Mouse (Mus musculus) liver, postnatal 0 days (tissue): ENCODE measurements around the gene Cmtm4. TPM values are rescaled to one million over a fixed set of nuclear protein-coding genes. Genes with fewer than 3 reads are reported as not detected.

Source experiments
- ATAC-seq: fragments of 200-750 bp; cut with Nextera tagmentation; 2 replicates; pipeline ENCODE4 v1.8.0; 2017; ENCODE audit warnings: mild to moderate bottlenecking, moderate library complexity
- DNase-seq: peaks from one replicate; pipeline ENCODE4 v3.0.0-alpha.2; 2016
- H3K27ac ChIP-seq: fragments of 300-500 bp; sonication (generic); 2 replicates; pipeline ENCODE4 v1.5.1; 2014; ENCODE audit warnings: antibody characterized with exemption, moderate library complexity, mild to moderate bottlenecking, low read depth
- H3K27me3 ChIP-seq: fragments of 300-500 bp; sonication (generic); 2 replicates; pipeline ENCODE4 v1.6.1; 2014; ENCODE audit warnings: low read length, control low read depth, mixed read lengths; ENCODE audit not compliant: insufficient read depth
- H3K36me3 ChIP-seq: fragments of 300-500 bp; sonication (generic); replicated peaks from 2 replicates; pipeline ENCODE4 v1.6.1; 2014; ENCODE audit warnings: mild to moderate bottlenecking, control low read depth, low read length, moderate library complexity, mixed read lengths; ENCODE audit not compliant: insufficient read depth
- H3K4me1 ChIP-seq: fragments of 300-500 bp; sonication (generic); 2 replicates; pipeline ENCODE4 v1.6.1; 2014; ENCODE audit warnings: antibody characterized with exemption, mild to moderate bottlenecking, control low read depth; ENCODE audit not compliant: insufficient read depth
- H3K4me2 ChIP-seq: fragments of 300-500 bp; sonication (generic); 2 replicates; pipeline ENCODE4 v1.6.1; 2014; ENCODE audit warnings: low read depth, mild to moderate bottlenecking, low read length, moderate library complexity, mixed read lengths
- H3K4me3 ChIP-seq: fragments of 300-500 bp; sonication (generic); 2 replicates; pipeline ENCODE4 v1.5.1; 2014; ENCODE audit warnings: low read depth, low read length
- H3K9ac ChIP-seq: fragments of 300-500 bp; sonication (generic); replicated peaks from 2 replicates; pipeline ENCODE4 v1.6.1; 2014; ENCODE audit warnings: mild to moderate bottlenecking, moderate library complexity
- H3K9me3 ChIP-seq: fragments of 300-500 bp; sonication (generic); 2 replicates; pipeline ENCODE4 v1.6.1; 2016; ENCODE audit warnings: mild to moderate bottlenecking, control low read depth, low read length, mixed read lengths
- CTCF ChIP-seq: sonication (generic); IDR thresholded peaks from 2 replicates; pipeline ENCODE4 v1.5.1; 2016; ENCODE audit warnings: antibody characterized with exemption, low read depth
- EP300 ChIP-seq: IDR thresholded peaks from 2 replicates; pipeline ENCODE4 v1.6.1; 2016; ENCODE audit warnings: antibody characterized with exemption, low read depth, mild to moderate bottlenecking
- WGBS: fragments of 180-500 bp; shearing (Covaris S2); extraction: QIAGEN DNeasy Blood & Tissue Kit; methylation state at CpG from one replicate; pipeline ENCODE4 v1.1.7; 2014; ENCODE audit not compliant: insufficient replicate concordance; 5-methylcytosine and 5-hydroxymethylcytosine counted together
- polyA plus RNA-seq: library from polyadenylated mRNA; unstranded; fragments of >200 nt; fragmentation: Nextera tagmentation; extraction: Ambion mirVana; gene quantifications from 2 replicates; pipeline ENCODE4 v1.2.1, GENCODE M21; 2015

The Cmtm4 gene
- polyA plus RNA-seq, 1 experiment from 2014 or later: 0.94 TPM

DNA sequence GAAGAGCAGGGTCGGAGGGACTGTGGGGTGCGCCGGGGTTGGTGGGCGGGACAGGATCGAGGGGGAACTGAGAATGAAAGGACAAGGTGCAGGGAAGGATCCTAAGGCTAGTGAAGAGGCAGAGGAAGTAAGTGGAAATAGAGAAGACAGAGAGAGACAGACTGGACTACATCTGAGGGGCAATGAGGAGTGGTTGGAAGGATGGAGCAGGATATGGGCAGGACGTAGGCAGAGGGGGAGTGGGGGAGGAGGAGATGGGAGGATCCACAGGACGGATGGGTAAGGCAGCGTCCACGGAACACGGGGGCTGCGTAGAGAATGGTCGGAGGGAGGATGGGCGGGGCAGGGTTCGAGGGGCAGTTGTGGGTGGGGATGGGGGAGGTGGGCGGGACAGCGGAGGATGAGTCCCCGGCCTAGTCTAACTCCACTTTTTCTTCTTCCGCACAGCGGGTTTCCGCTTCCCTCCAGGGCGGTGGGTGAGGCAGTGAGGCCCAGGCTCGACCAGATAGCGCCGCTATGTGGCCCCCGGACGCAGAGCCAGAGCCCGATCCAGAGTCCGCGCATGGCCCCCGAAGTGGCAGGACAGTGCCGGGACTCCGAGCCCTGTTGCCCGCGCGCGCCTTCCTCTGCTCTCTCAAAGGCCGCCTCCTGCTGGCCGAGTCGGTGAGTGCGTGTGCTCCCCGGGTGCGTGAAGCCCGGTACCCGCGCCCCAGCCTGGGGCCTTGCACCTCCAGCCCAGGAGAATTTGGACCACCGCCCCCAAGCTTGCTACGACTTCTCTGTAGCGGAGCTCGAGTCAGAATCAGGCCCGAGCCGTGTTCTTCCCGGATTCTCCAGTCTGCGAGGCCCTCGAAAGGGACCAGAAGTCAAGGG lies 55.1 kb downstream of the Cmtm4 start:
- Histone ChIP-seq H3K4me2 (peak overlapping the region; percentile 78), H3K36me3 (no peaks in the 10 kb centered on the region), H3K27ac (peak overlapping the region; percentile 85), H3K4me1 (peaks cover 5% of the 10 kb centered on the region), H3K27me3 (no peaks in the 10 kb centered on the region), H3K4me3 (peak overlapping the region; percentile 51), H3K9ac (peak overlapping the region; percentile 69), H3K9me3 (no peaks in the 10 kb centered on the region)
- peak; percentile 68 for ATAC-seq
- peak; percentile 81 for DNase-seq
- WGBS: under 1% methylated on average over 50 of the region's 54 CpGs
- peak; percentile 71 for TF ChIP-seq CTCF
- TF ChIP-seq EP300: no peak

DNA sequence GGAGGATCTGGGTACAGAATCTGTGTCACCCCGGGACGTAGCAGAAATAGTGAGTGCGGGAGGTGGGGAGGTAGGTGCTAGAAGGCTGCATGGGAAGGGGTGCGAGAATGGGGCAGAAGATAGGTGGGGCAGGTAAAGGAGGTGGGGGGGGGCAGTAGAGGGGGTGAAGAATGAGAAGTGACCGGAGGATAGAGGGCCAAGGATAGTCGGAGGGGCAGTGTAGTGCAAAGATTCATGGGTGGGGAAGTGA lies 55.7 kb downstream of the Cmtm4 start:
- Histone ChIP-seq H3K4me1 (peaks cover 5% of the 10 kb centered on the region), H3K27ac (peak overlapping the region; percentile 85), H3K9me3 (no peaks in the 10 kb centered on the region), H3K4me3 (peak overlapping the region; percentile 51), H3K27me3 (no peaks in the 10 kb centered on the region), H3K36me3 (no peaks in the 10 kb centered on the region), H3K4me2 (peak overlapping the region; percentile 78), H3K9ac (peak overlapping the region; percentile 69)
- WGBS: 6% methylated on average over 6 of the region's 6 CpGs
- TF ChIP-seq CTCF (no peak), EP300 (no peak)
- no peak for DNase-seq
- no peak for ATAC-seq

DNA sequence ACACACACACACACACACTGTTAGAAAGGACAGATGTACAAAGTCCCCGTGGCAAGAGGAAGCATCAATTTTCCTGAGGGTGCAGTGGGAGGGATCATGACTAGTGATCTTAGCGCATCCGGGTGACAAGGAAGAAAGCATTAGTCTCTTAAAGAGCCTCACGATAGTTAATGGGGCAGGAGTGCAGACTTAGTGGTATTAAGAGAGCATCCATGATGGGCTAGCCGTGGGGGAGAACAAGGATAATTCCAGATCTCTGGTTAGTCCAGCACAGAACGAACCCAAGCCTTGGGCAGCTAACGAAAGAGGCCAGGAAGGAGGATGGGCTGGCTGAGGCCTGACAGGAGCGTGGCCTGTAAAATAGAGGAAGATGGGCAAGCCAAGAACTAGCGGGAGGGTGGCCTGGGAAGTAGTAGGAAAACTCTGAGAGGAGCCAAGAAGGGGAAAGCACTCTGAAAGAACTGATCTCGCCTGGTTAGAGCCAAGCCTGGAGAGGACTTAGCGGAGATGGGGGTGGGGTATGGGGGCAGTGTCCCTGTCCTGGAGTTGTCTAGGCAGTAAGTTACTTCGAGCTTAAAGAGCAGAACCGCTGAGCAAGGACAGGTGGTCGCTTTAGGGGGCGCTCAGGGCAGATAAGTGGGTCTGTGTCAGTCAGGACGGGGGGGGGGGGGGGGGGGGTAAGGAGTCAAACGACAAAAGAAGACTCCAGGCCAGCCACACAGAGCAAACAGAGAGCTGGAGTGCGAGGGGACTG lies 56.2 kb downstream of the Cmtm4 start, which contains the start of gene Cmtm3:
Gene Cmtm3 (plus strand): TSS at position 182 of the 754 bp plus-strand sequence.
- TF ChIP-seq CTCF: no peak
- TF ChIP-seq EP300: no peak
- no peak for ATAC-seq
- peaks cover 5% of the 10 kb centered on the region for H3K4me1 ChIP-seq
- WGBS: 28% methylated on average over 16 of the region's 18 CpGs
- H3K4me2 ChIP-seq: peak within 1 kb of the TSS; percentile 78
- H3K36me3 ChIP-seq: no peaks in the 10 kb centered on the region
- no peaks in the 10 kb centered on the region for H3K27me3 ChIP-seq
- DNase-seq: peak; percentile 16
- H3K9me3 ChIP-seq: no peaks in the 10 kb centered on the region
- H3K27ac ChIP-seq: peak within 1 kb of the TSS; percentile 85
- H3K9ac ChIP-seq: peak within 1 kb of the TSS; percentile 69
- H3K4me3 ChIP-seq: peak within 1 kb of the TSS; percentile 51

DNA sequence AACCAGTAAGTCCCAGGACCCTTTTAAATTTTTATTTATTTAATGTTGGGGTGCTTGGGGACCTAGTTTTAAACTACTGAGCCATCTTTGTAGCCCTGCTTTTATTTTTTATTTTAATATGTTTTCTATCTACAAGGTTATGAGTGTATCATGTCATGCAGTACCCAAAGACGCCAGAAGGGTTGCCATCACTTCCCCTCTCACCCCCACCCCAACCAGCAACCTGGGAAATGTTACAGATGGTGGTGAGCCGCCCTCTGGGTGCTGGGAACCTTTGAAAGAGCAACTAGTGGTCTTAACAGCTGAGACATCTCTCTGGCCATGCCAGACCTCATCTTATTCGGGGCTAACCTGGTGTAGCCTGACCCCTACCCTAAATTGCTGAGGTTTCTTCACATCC lies 57.7 kb downstream of the Cmtm4 start:
- H3K27ac ChIP-seq: no peak overlapping the region
- no peaks in the 10 kb centered on the region for H3K27me3 ChIP-seq
- H3K9me3 ChIP-seq: no peaks in the 10 kb centered on the region
- TF ChIP-seq CTCF: peak; percentile 20
- TF ChIP-seq EP300: no peak
- H3K36me3 ChIP-seq: no peaks in the 10 kb centered on the region
- no peak for DNase-seq
- H3K4me3 ChIP-seq: no peak overlapping the region
- WGBS: 38% methylated on average over 3 of the region's 3 CpGs
- H3K4me1 ChIP-seq: peaks cover 5% of the 10 kb centered on the region; the same call in 1 of the 2 replicates
- no peak overlapping the region for H3K4me2 ChIP-seq
- ATAC-seq: no peak
- no peak overlapping the region for H3K9ac ChIP-seq

DNA sequence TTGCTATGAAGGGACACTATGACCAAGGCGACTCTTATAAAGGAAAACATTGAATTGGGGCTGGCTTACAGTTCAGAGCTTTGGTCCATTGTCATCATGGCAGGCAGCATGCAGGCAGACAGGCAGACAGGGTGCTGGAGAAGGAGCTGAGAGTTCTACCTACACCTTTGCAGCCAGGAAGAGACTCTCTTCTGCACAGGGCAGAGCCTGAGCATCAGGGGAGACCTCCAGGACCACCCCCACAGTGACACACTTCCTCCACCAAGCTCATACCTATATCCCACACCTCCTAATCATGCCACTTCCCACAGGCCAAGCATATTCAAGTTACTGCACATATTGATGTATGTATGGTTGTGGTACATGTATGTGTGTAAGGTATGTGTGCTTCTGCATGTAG lies 58.8 kb downstream of the Cmtm4 start:
- DNase-seq (no peak), ATAC-seq (no peak)
- no peak overlapping the region for H3K9ac ChIP-seq
- H3K4me2 ChIP-seq: no peak overlapping the region
- no peaks in the 10 kb centered on the region for H3K9me3 ChIP-seq
- H3K4me3 ChIP-seq: no peak overlapping the region
- no peaks in the 10 kb centered on the region for H3K36me3 ChIP-seq
- TF ChIP-seq CTCF (no peak), EP300 (no peak)
- 88% methylated on average over 1 of the region's 1 CpGs for WGBS
- H3K27me3 ChIP-seq: no peaks in the 10 kb centered on the region
- H3K4me1 ChIP-seq: peaks cover 5% of the 10 kb centered on the region; the same call in 1 of the 2 replicates
- H3K27ac ChIP-seq: no peak overlapping the region

DNA sequence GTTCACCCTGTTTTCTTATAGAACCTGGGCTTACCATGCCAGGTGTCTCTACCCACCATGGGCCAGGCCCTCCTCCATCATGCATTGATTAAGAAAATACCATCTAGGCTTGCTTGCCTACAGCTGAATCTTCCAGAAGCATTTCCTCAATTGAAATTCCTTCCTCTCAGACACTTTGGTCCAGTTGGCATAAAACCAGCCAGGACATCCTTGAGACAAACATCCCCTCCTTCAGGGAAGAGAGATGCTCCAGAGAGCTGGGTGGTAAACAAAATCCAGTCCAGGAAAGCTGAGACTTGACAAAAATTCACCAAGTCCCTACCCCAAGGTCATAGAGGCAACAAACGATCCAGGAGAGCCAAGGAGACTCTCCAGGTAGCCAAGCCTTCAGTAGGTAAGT lies 61.4 kb downstream of the Cmtm4 start:
- no peak overlapping the region for H3K4me3 ChIP-seq
- no peaks in the 10 kb centered on the region for H3K27me3 ChIP-seq
- no peak overlapping the region for H3K4me2 ChIP-seq
- no peak overlapping the region for H3K27ac ChIP-seq
- no peak overlapping the region for H3K9ac ChIP-seq
- H3K4me1 ChIP-seq: 0 out of 2 replicates have a peak, but pooled peaks cover 2% of the 10 kb centered on the region
- WGBS: 87% methylated on average over 1 of the region's 1 CpGs
- no peaks in the 10 kb centered on the region for H3K36me3 ChIP-seq
- ATAC-seq (no peak), DNase-seq (no peak)
- H3K9me3 ChIP-seq: no peaks in the 10 kb centered on the region
- TF ChIP-seq CTCF (no peak), EP300 (no peak)
